Mouse (Mus musculus) lung, postnatal 25 days (tissue): ENCODE data around the gene C87977.
"Not testable (repeated sequence)": the region's sequence is repeated elsewhere in the genome, so short reads cannot be mapped to it uniquely, and the experiment has no call there.

Source experiments
- DNase-seq: peaks from one replicate; pipeline ENCODE4 v3.0.0; 2022; ENCODE audit warnings: low spot score

The C87977 gene

DNA sequence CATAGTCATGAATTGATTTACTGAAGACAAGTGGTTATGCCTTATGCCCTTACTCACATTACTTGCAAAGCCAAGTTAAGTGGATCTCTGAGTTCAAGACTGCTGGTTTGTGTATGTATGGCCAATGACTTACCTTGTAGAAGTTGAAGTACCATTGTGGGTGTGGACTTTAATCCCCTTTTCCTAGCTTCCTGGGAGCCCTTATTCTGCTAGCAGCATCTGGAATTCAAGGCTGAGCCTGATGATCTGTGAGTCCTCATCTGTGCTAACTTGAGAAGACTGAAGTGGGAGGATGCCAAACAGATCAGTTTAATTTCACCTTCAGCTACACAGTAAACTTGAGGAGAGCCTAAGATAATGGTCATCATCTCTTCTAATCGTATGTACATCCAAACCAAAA lies at the start of gene C87977:
C87977 (minus strand) TSS at position 101 of the 400 bp plus-strand sequence.
- not testable (repeated sequence) for DNase-seq

DNA sequence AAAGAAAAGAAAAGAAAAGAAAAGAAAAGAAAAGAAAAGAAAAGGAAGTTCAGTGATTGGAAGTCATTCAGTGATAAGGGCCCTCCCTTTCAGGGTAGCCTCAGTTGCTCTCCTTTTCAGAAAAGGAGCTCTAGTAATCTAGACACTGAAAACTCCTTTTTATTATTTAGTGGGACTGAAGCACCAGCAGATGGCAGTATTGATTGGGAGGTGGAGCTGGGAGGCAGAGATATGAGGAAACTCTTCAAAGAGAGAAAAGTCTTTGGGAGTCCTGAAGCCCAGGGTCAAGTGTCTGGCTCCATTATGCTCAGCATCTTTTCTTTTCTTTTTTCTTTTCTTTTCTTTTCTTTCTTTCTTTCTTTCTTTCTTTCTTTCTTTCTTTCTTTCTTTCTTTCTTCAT lies 41.6 kb upstream of the C87977 start:
- DNase-seq, result not testable (repeated sequence)

DNA sequence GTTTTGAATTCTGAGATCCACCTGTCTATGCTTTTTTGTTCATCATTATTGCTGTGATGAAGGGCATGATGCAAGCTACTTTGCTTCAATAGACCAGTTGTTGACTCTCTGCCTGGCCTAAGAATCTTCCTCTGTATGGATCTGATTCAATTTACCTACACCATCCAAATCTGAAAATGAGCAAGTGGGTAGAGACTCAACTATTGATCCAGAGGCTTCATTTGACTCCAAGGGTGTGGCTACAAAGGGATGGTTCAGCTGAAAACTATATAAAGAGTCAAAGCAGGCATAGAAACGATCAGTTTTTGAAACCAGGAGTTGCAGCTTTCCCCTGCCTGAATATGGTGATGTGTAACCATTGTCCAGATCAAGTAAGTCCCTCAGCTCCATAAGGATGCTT lies 22.7 kb downstream of the C87977 start, which contains the start of gene Oog2:
Oog2 (plus strand) TSS at position 301 of the 400 bp plus-strand sequence.
- DNase-seq, result no peak

DNA sequence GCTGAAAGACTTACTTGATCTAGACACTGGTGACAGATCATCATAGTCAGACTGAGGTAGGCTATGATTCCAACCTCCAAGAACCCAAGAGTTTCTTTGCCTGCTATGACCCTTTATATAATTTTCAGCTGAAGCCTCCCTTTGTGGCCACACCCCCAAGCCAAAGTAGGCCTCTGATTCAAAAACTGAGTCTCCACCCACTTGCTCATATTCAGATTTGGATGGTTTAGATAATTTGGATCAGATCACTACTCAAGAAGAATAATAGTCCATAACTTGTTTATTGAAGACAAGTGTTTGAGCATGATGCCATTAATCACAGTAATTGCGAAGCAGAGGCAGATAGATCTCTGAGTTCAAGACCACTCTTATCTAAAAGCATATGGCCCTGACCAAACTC lies 50.6 kb downstream of the C87977 start, which contains the start of gene Oog3:
Oog3 (minus strand) TSS at position 101 of the 400 bp plus-strand sequence.
- no peak for DNase-seq
